In the genomic region with DNA sequence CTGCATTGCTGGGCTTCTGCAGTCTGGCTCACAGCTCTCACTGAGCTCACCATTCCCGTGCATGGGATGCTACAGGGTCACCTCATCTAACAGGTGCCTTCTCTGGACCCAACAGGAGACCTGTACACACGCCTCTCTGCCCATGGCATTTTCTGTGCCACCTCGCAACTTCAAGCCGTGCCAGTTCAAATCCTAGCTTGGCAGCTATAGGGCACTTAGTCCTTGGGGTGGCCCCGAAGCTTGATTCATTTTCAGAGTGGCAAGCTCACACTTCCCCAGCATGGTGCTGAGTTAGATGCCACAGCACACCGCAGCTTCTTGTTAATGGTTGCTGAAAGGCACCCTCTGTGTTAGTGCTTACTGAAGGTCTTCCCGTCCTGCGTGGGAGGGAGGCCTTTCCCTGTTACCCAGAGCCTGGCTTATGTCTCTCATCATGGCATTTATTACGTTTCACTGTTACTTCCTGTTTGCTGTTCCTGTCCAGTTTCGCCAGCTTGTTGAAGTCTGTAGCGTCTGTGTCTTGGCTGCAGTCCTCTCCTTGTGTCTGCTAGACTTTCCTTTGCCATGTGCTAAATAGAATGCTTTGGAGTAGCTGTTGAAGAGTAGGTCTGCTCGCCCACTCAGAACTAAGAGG, we compare ENCODE assay signal across 10 mouse cellular contexts. TPM values are rescaled to one million over a fixed set of nuclear protein-coding genes. Genes with fewer than 3 reads are reported as not detected.
DNase-seq lines count a peak whose midpoint lies in the region; ATAC-seq and TF ChIP-seq lines count a peak whose summit lies in the region.
"Had no signal": no experiment of that assay in that cellular context is flagged by ENCODE, and none has a peak within 500 bp of the region (broad histone marks: within the 10 kb centered on the region; RNA-seq: fewer than 3 reads in every experiment).

No protein-coding gene starts in this region.

- WGBS in heart, adult 2 months = 36% methylated on average over 12 of the region's 12 CpGs
- 65% methylated on average over 12 of the region's 12 CpGs for WGBS in embryonic facial prominence, embryonic 14.5 days
- 40% methylated on average over 12 of the region's 12 CpGs for WGBS in intestine, embryonic 14.5 days

- peak overlapping the region; percentile 32 for H3K27ac ChIP-seq in heart, adult 2 months
- H3K27ac ChIP-seq in embryonic facial prominence, embryonic 14.5 days (replicated peaks; ENCODE audit: low read depth, low read length) = 0 out of 2 replicates have a peak overlapping the region, but pooled peaks have one; percentile 28
- H3K27ac ChIP-seq in intestine, embryonic 14.5 days (ENCODE audit: low read depth) = peak overlapping the region; percentile 77
- H3K27ac ChIP-seq: liver, embryonic 13.5 days had no signal

- peak in 1 of 2 experiments; percentile 43 for DNase-seq in heart, adult 2 months
- no peak for DNase-seq in heart, postnatal 36 days
- DNase-seq in embryonic facial prominence, embryonic 14.5 days (ENCODE audit: low spot score) = peak; percentile 16
- DNase-seq in intestine, embryonic 14.5 days (ENCODE audit: low spot score) = peak; percentile 56
- peak; percentile 79 for DNase-seq in lung, postnatal 36 days
- DNase-seq in thymus, postnatal 4 days = no peak
- DNase-seq in thymus, postnatal 10 days (ENCODE audit: low spot score in 2 of 2) = no peak
- no peak for DNase-seq in gastrocnemius, postnatal 10 days
- DNase-seq: liver, embryonic 13.5 days; right cerebral cortex, postnatal 14 days had no signal

- H3K9ac ChIP-seq in heart, adult 2 months (ENCODE audit: low read depth, low read length) = no peak overlapping the region
- no peak overlapping the region for H3K9ac ChIP-seq in embryonic facial prominence, embryonic 14.5 days (ENCODE audit: low read depth, low read length)
- H3K9ac ChIP-seq in intestine, embryonic 14.5 days (ENCODE audit: low read length) = no peak overlapping the region
- H3K9ac ChIP-seq: liver, embryonic 13.5 days had no signal

- H3K27me3 ChIP-seq in heart, adult 2 months (ENCODE audit: control insufficient read depth, insufficient read depth, low read length) = no peaks in the 10 kb centered on the region
- no peaks in the 10 kb centered on the region for H3K27me3 ChIP-seq in embryonic facial prominence, embryonic 14.5 days (replicated peaks; ENCODE audit: control insufficient read depth, insufficient read depth, low read length)
- no peaks in the 10 kb centered on the region for H3K27me3 ChIP-seq in intestine, embryonic 14.5 days (replicated peaks; ENCODE audit: control insufficient read depth, insufficient read depth, low read length)
- H3K27me3 ChIP-seq: liver, embryonic 13.5 days had no signal

- TF ChIP-seq EP300 in heart, adult 2 months (IDR thresholded peaks at IDR 0.05; ENCODE audit: insufficient read depth, low read depth, low read length) = no peak

- H3K9me3 ChIP-seq in embryonic facial prominence, embryonic 14.5 days (ENCODE audit: control insufficient read depth, low read length) = no peaks in the 10 kb centered on the region
- no peaks in the 10 kb centered on the region for H3K9me3 ChIP-seq in intestine, embryonic 14.5 days (ENCODE audit: control insufficient read depth, low read length)
- H3K9me3 ChIP-seq: liver, embryonic 13.5 days had no signal

- H3K4me3 ChIP-seq in heart, adult 2 months = no peak overlapping the region
- no peak overlapping the region for H3K4me3 ChIP-seq in embryonic facial prominence, embryonic 14.5 days (ENCODE audit: low read depth, low read length)
- H3K4me3 ChIP-seq in intestine, embryonic 14.5 days (ENCODE audit: low read depth, low read length) = no peak overlapping the region
- H3K4me3 ChIP-seq: liver, embryonic 13.5 days had no signal

- intact Hi-C loops in heart, adult 2 months (cut with DNase I) = no loop called here
- intact Hi-C loops in heart, postnatal 36 days (cut with DNase I) = no loop called here

- H3K79me2 ChIP-seq in heart, adult 2 months (replicated peaks; ENCODE audit: control insufficient read depth, insufficient read depth, low read length) = peaks cover 4% of the 10 kb centered on the region

- no peak for TF ChIP-seq POLR2A in heart, adult 2 months (IDR thresholded peaks at IDR 0.05; ENCODE audit: insufficient read depth, low read depth, low read length)

- no peak for ATAC-seq in embryonic facial prominence, embryonic 14.5 days (ENCODE audit: low read depth)
- no peak; the same call in 1 of the 2 replicates for ATAC-seq in intestine, embryonic 14.5 days (replicated peaks; ENCODE audit: low FRiP score, low TSS enrichment, low read depth)

- TF ChIP-seq CTCF in heart, adult 2 months (IDR thresholded peaks at IDR 0.05) = no peak

- H3K4me2 ChIP-seq in embryonic facial prominence, embryonic 14.5 days (ENCODE audit: low read depth, low read length) = no peak overlapping the region
- no peak overlapping the region for H3K4me2 ChIP-seq in intestine, embryonic 14.5 days (ENCODE audit: low read length)
- H3K4me2 ChIP-seq: liver, embryonic 13.5 days had no signal

- peaks cover 38% of the 10 kb centered on the region for H3K4me1 ChIP-seq in heart, adult 2 months (ENCODE audit: control insufficient read depth, insufficient read depth, low read length)
- peaks cover 32% of the 10 kb centered on the region for H3K4me1 ChIP-seq in embryonic facial prominence, embryonic 14.5 days (ENCODE audit: control insufficient read depth, insufficient read depth, low read length)
- H3K4me1 ChIP-seq in intestine, embryonic 14.5 days (replicated peaks; ENCODE audit: control insufficient read depth, insufficient read depth, low read length) = peaks cover 49% of the 10 kb centered on the region

- no peaks in the 10 kb centered on the region; the same call in 1 of the 2 replicates for H3K36me3 ChIP-seq in heart, adult 2 months (ENCODE audit: control insufficient read depth, insufficient read depth, low read length)
- no peaks in the 10 kb centered on the region for H3K36me3 ChIP-seq in embryonic facial prominence, embryonic 14.5 days (ENCODE audit: control insufficient read depth, insufficient read depth, low read length)
- no peaks in the 10 kb centered on the region for H3K36me3 ChIP-seq in intestine, embryonic 14.5 days (ENCODE audit: control insufficient read depth, insufficient read depth, low read length)
- H3K36me3 ChIP-seq: liver, embryonic 13.5 days had no signal

RNA-seq across cellular contexts. Expression of a gene that starts 28.6 kb away (rescaled TPM):
- total RNA-seq in heart, adult 2 months (2021) = 10 to 100 TPM; 21.5 to 21.6 TPM
- 12.5 and 13.2 TPM in 2 replicates for polyA plus RNA-seq in heart, adult 2 months (2012; rRNA removed)
- 10 to 100 TPM; 22.6 to 23.7 TPM for total RNA-seq in heart, postnatal 36 days (2021)
- polyA plus RNA-seq in embryonic facial prominence, embryonic 14.5 days (2014; fragmentation: Nextera tagmentation; extraction: Ambion mirVana) = 56.6 and 57.9 TPM in 2 replicates
- 59.7 and 66.0 TPM in 2 replicates for polyA plus RNA-seq in intestine, embryonic 14.5 days (2014; fragmentation: Nextera tagmentation; extraction: Ambion mirVana)
- 10 to 100 TPM; 19.9 to 23.3 TPM for total RNA-seq in gastrocnemius, postnatal 10 days (2021)

RNA-seq across cellular contexts. Expression of a gene that starts 29.1 kb away (rescaled TPM):
- total RNA-seq in heart, adult 2 months (2021) = 10 to 100 TPM; 51.6 to 76.4 TPM
- 64.4 and 90.1 TPM in 2 replicates for polyA plus RNA-seq in heart, adult 2 months (2012; rRNA removed)
- total RNA-seq in heart, postnatal 36 days (2021) = 10 to 100 TPM; 54.3 to 54.6 TPM
- 14.2 and 15.9 TPM in 2 replicates for polyA plus RNA-seq in embryonic facial prominence, embryonic 14.5 days (2014; fragmentation: Nextera tagmentation; extraction: Ambion mirVana)
- 16.4 and 16.9 TPM in 2 replicates for polyA plus RNA-seq in intestine, embryonic 14.5 days (2014; fragmentation: Nextera tagmentation; extraction: Ambion mirVana)
- 10 to 100 TPM; 22.6 to 27.6 TPM for total RNA-seq in gastrocnemius, postnatal 10 days (2021)

Comparison
In these comparisons a context has a peak if more than half of its experiments do, and no peak if none do; other contexts are left out.
1. DNase-seq: peak in embryonic facial prominence, embryonic 14.5 days (single experiment), intestine, embryonic 14.5 days (single experiment) and lung, postnatal 36 days (single experiment); none in heart, postnatal 36 days (0 of 2), thymus, postnatal 4 days (single experiment), thymus, postnatal 10 days (0 of 2) and gastrocnemius, postnatal 10 days (single experiment).
2. Peak in every context shown above with its lines, with median percentiles within 50 percentile points of each other: H3K27ac ChIP-seq.